Comparison of ENCODE assay signal across 19 mouse cellular contexts in genomic region chr10:109008456-109008855, GRCm38 (mm10). TPM values are rescaled to one million over a fixed set of nuclear protein-coding genes. Genes with fewer than 3 reads are reported as not detected.
DNase-seq lines count a peak whose midpoint lies in the region; ATAC-seq lines count a peak whose summit lies in the region.
"Had no signal": no experiment of that assay in that cellular context is flagged by ENCODE, and none has a peak within 500 bp of the region (broad histone marks: within the 10 kb centered on the region; RNA-seq: fewer than 3 reads in every experiment).

No protein-coding gene starts in this region.

- no peak for DNase-seq in hindbrain, embryonic 10.5 days (ENCODE audit: low spot score)
- peak; percentile 26 to 38 for DNase-seq in cerebellum, postnatal 14 days
- DNase-seq in forebrain, embryonic 14.5 days (ENCODE audit: low spot score): no peak
- no peak for DNase-seq in kidney, postnatal 36 days
- no peak for DNase-seq in lung, postnatal 36 days
- no peak for DNase-seq in layer of hippocampus, postnatal 10 days (ENCODE audit: low spot score in 2 of 2)
- DNase-seq: gastrocnemius, postnatal 10 days; heart, postnatal 10 days; left cerebral cortex, postnatal 4 days; right cerebral cortex, adult 18-20 months; thymus, postnatal 4 days had no signal

- H3K4me1 ChIP-seq in hindbrain, embryonic 13.5 days (replicated peaks): peaks cover 27% of the 10 kb centered on the region
- H3K4me1 ChIP-seq in hindbrain, embryonic 10.5 days (replicated peaks): peaks cover 17% of the 10 kb centered on the region
- no peaks in the 10 kb centered on the region for H3K4me1 ChIP-seq in forebrain, embryonic 14.5 days (ENCODE audit: control insufficient read depth, insufficient read depth, low read length)
- H3K4me1 ChIP-seq in midbrain, embryonic 15.5 days: peaks cover 28% of the 10 kb centered on the region

- no peak overlapping the region for H3K27ac ChIP-seq in hindbrain, embryonic 13.5 days
- no peak overlapping the region for H3K27ac ChIP-seq in hindbrain, embryonic 10.5 days
- H3K27ac ChIP-seq in forebrain, embryonic 14.5 days (ENCODE audit: low read depth, low read length): no peak overlapping the region
- no peak overlapping the region for H3K27ac ChIP-seq in midbrain, embryonic 15.5 days
- H3K27ac ChIP-seq: embryonic facial prominence, embryonic 15.5 days; intestine, embryonic 15.5 days; kidney, postnatal 0 days had no signal

- H3K4me2 ChIP-seq in hindbrain, embryonic 13.5 days: peak overlapping the region; percentile 96
- H3K4me2 ChIP-seq in forebrain, embryonic 14.5 days (ENCODE audit: low read length): peak overlapping the region; percentile 93
- H3K4me2 ChIP-seq in midbrain, embryonic 15.5 days: peak overlapping the region; percentile 91
- H3K4me2 ChIP-seq: embryonic facial prominence, embryonic 15.5 days; intestine, embryonic 15.5 days; liver, embryonic 11.5 days had no signal

- ATAC-seq in hindbrain, embryonic 13.5 days (ENCODE audit: low FRiP score): no peak
- ATAC-seq in forebrain, embryonic 14.5 days: no peak
- ATAC-seq in midbrain, embryonic 15.5 days (replicated peaks): no peak
- ATAC-seq: intestine, embryonic 15.5 days had no signal

- no peaks in the 10 kb centered on the region for H3K36me3 ChIP-seq in hindbrain, embryonic 13.5 days
- no peaks in the 10 kb centered on the region for H3K36me3 ChIP-seq in hindbrain, embryonic 10.5 days
- H3K36me3 ChIP-seq in forebrain, embryonic 14.5 days (ENCODE audit: control insufficient read depth, insufficient read depth, low read length): no peaks in the 10 kb centered on the region
- H3K36me3 ChIP-seq in midbrain, embryonic 15.5 days (replicated peaks): no peaks in the 10 kb centered on the region
- H3K36me3 ChIP-seq: embryonic facial prominence, embryonic 15.5 days; G1E; intestine, embryonic 15.5 days had no signal

- H3K4me3 ChIP-seq in hindbrain, embryonic 13.5 days: peak overlapping the region; percentile 78
- no peak overlapping the region for H3K4me3 ChIP-seq in hindbrain, embryonic 10.5 days
- peak overlapping the region; percentile 77 for H3K4me3 ChIP-seq in forebrain, embryonic 14.5 days (ENCODE audit: low read depth, low read length)
- H3K4me3 ChIP-seq in midbrain, embryonic 15.5 days: peak overlapping the region; percentile 90
- H3K4me3 ChIP-seq: embryonic facial prominence, embryonic 15.5 days; intestine, embryonic 15.5 days had no signal

- no peaks in the 10 kb centered on the region for H3K9me3 ChIP-seq in hindbrain, embryonic 13.5 days
- no peaks in the 10 kb centered on the region for H3K9me3 ChIP-seq in hindbrain, embryonic 10.5 days
- H3K9me3 ChIP-seq in forebrain, embryonic 14.5 days (replicated peaks; ENCODE audit: control insufficient read depth, low read length): no peaks in the 10 kb centered on the region
- no peaks in the 10 kb centered on the region for H3K9me3 ChIP-seq in midbrain, embryonic 15.5 days
- H3K9me3 ChIP-seq: embryonic facial prominence, embryonic 15.5 days; intestine, embryonic 15.5 days had no signal

- WGBS in hindbrain, embryonic 13.5 days: 88% methylated on average over 13 of the region's 13 CpGs
- 95% methylated on average over 13 of the region's 13 CpGs for WGBS in hindbrain, embryonic 10.5 days
- WGBS in forebrain, embryonic 14.5 days: 96% methylated on average over 13 of the region's 13 CpGs
- 93% methylated on average over 13 of the region's 13 CpGs for WGBS in midbrain, embryonic 15.5 days

- H3K9ac ChIP-seq in hindbrain, embryonic 13.5 days: no peak overlapping the region
- no peak overlapping the region for H3K9ac ChIP-seq in forebrain, embryonic 14.5 days (ENCODE audit: low read length)
- no peak overlapping the region for H3K9ac ChIP-seq in midbrain, embryonic 15.5 days
- H3K9ac ChIP-seq: embryonic facial prominence, embryonic 15.5 days; intestine, embryonic 15.5 days had no signal

- no peaks in the 10 kb centered on the region for H3K27me3 ChIP-seq in hindbrain, embryonic 13.5 days
- peaks cover 31% of the 10 kb centered on the region for H3K27me3 ChIP-seq in hindbrain, embryonic 10.5 days (ENCODE audit: insufficient read depth, poor library complexity, severe bottlenecking)
- no peaks in the 10 kb centered on the region for H3K27me3 ChIP-seq in forebrain, embryonic 14.5 days (replicated peaks; ENCODE audit: control insufficient read depth, insufficient read depth, low read length)
- no peaks in the 10 kb centered on the region for H3K27me3 ChIP-seq in midbrain, embryonic 15.5 days (replicated peaks)

RNA-seq across cellular contexts. Expression of gene Syt1, which starts 2.3 kb away (rescaled TPM):
- 78.8 and 82.0 TPM in 2 replicates for polyA plus RNA-seq in hindbrain, embryonic 13.5 days (2015; fragmentation: Nextera tagmentation; extraction: Ambion mirVana)
- 5.5 and 13.6 TPM in 2 replicates for polyA plus RNA-seq in hindbrain, embryonic 10.5 days (2016; fragmentation: Nextera tagmentation; extraction: Ambion mirVana)
- 53.4 and 73.7 TPM in 2 replicates for polyA plus RNA-seq in forebrain, embryonic 14.5 days (2014; fragmentation: Nextera tagmentation; extraction: Ambion mirVana)
- 112 and 121 TPM in 2 replicates for polyA plus RNA-seq in midbrain, embryonic 15.5 days (2015; fragmentation: Nextera tagmentation; extraction: Ambion mirVana)
- 100 to 1,000 TPM; 629 to 667 TPM for total RNA-seq in layer of hippocampus, postnatal 10 days (2021)
- total RNA-seq: neutrophil, adult 5-6 weeks had no signal

Comparison
In these comparisons a context has a peak if more than half of its experiments do, and no peak if none do; other contexts are left out.
1. DNase-seq: peak in cerebellum, postnatal 14 days (2 of 2); none in hindbrain, embryonic 10.5 days (single experiment), forebrain, embryonic 14.5 days (single experiment), kidney, postnatal 36 days (0 of 2), lung, postnatal 36 days (single experiment) and layer of hippocampus, postnatal 10 days (0 of 2).
2. Peak in every context shown above with its lines, with median percentiles within 50 percentile points of each other: H3K4me2 ChIP-seq.